Mouse (Mus musculus) cerebellum, adult 2 months (tissue): ENCODE measurements at regions not wholly inside any gene's neighbourhood (a gene's known extent, or its start where the extent isn't known, plus 50 kb on each side); places are given as distances from the start of the nearest gene placed in this dataset.

Source experiments
- DNase-seq, 2 experiments: peaks; one replicate each; pipeline ENCODE4 v3.0.0; 2021
- H3K27ac ChIP-seq: fragments of 200-500 bp; 2 replicates; pipeline ENCODE4 v1.5.1; 2012; ENCODE audit warnings: low read length, control low read depth, inconsistent platforms; ENCODE audit not compliant: insufficient read depth
- H3K27me3 ChIP-seq: fragments of 200-500 bp; 2 replicates; pipeline ENCODE4 v1.6.1; 2012; ENCODE audit warnings: inconsistent platforms, mild to moderate bottlenecking, low read length, moderate library complexity; ENCODE audit not compliant: control insufficient read depth, insufficient read depth
- H3K4me1 ChIP-seq: fragments of 200-500 bp; 2 replicates; pipeline ENCODE4 v1.6.1; 2011; ENCODE audit warnings: low read length; ENCODE audit not compliant: control insufficient read depth, insufficient read depth
- H3K4me3 ChIP-seq: fragments of 200-500 bp; replicated peaks from 2 replicates; pipeline ENCODE3; 2011; ENCODE audit warnings: mild to moderate bottlenecking, low read depth, low read length, control low read depth; ENCODE audit not compliant: insufficient read depth
- CTCF ChIP-seq: fragments of 200-500 bp; IDR thresholded peaks from 2 replicates; pipeline ENCODE4 v1.5.1; 2011; ENCODE audit warnings: low read depth, mild to moderate bottlenecking, control low read depth, low read length, moderate library complexity, borderline replicate concordance; ENCODE audit not compliant: insufficient read depth
- POLR2A ChIP-seq: fragments of 200-500 bp; IDR thresholded peaks from 2 replicates; pipeline ENCODE4 v1.6.1; 2011; ENCODE audit warnings: low read length, control low read depth, borderline replicate concordance; ENCODE audit not compliant: insufficient read depth
- WGBS: fragments of 180-500 bp; shearing (Covaris S2); methylation state at CpG from one replicate; pipeline ENCODE4 v1.1.7; 2018; 5-methylcytosine and 5-hydroxymethylcytosine counted together

DNA sequence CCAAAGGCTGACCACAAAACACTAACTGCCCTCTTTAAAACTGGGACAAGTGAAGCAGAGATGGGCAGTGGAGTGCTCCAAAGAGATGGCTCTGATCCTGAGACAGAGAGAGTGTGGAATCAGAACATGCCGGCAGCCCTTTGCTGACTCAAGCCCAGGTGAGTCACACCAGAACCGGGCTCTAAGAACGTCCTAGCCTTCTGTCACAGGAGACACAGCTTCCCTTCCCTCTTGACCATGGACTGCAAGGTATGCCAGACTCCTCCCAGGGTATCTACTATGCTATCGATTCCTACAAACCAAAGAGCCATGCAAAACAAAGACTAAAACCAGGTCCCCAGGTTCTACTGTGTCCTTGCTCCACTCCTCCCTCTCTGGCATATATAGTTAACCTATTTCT lies 98.0 kb downstream of the Dhx15 start:
- 74% methylated on average over 4 of the region's 4 CpGs for WGBS
- Histone ChIP-seq H3K4me3 (no peak overlapping the region), H3K4me1 (no peaks in the 10 kb centered on the region), H3K27me3 (no peaks in the 10 kb centered on the region), H3K27ac (no peak overlapping the region)
- DNase-seq = peak in 1 of 2 experiments; percentile 29
- TF ChIP-seq POLR2A (no peak), CTCF (no peak)

DNA sequence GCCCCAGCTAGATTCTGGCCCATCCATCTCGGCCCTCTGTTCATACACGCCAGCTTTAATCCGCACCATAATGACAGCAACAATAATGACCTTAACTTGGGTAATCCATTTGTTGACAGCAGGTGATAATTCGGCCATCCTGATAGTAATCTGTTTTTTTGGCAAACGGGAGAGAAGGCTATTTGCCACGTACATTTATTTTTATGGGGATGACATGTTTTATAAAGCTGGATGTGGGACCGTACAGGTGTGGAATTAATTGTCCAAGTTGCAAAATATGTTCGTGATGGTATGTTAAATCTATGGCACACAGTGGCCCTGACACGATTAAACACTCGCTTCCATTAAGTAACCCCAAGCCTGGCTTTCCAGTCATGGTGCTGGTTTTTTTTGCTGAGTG lies 102.2 kb downstream of the Dhx15 start:
- DNase-seq = no peak
- no peak for TF ChIP-seq POLR2A
- no peak for TF ChIP-seq CTCF
- Histone ChIP-seq H3K27ac (no peak overlapping the region), H3K27me3 (no peaks in the 10 kb centered on the region), H3K4me3 (no peak overlapping the region), H3K4me1 (no peaks in the 10 kb centered on the region)
- 56% methylated on average over 10 of the region's 10 CpGs for WGBS

- no peaks in the 10 kb centered on the region for H3K4me1 ChIP-seq
- WGBS = 59% methylated on average over 7 of the region's 7 CpGs
- no peak overlapping the region for H3K27ac ChIP-seq
- DNase-seq = no peak
- no peak overlapping the region for H3K4me3 ChIP-seq
- TF ChIP-seq CTCF (no peak), POLR2A (no peak)
- H3K27me3 ChIP-seq = no peaks in the 10 kb centered on the region
Measured at GRCm38 (mm10) chr5:52086766-52087429, 103.4 kb downstream of the Dhx15 start.

- TF ChIP-seq POLR2A (no peak), CTCF (no peak)
- DNase-seq = peak; percentile 67 to 78
Measured at GRCm38 (mm10) chr5:52080268-52080667, 110.0 kb downstream of the Dhx15 start.

DNA sequence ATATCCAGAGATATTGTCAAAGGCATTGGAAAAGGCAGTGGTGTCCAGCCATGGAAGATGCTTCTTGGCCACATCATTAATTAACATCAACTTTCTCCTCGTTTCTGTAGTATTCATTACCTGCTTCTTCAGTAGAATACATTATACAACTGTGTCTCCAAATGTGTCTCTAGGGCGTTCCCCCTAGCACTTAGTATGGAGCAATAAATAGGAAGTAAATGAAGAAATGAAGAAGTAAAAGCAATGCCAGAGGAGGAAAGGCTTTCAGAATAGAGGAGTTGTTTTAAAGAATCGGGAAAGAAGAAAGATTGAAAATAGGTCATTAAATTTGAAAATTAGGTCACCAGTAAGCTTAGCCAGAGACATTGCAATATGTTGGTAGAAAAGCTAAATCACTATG lies 112.6 kb downstream of the Dhx15 start:
- Histone ChIP-seq H3K27ac (no peak overlapping the region), H3K27me3 (no peaks in the 10 kb centered on the region), H3K4me3 (no peak overlapping the region), H3K4me1 (peaks cover 9% of the 10 kb centered on the region)
- TF ChIP-seq POLR2A (no peak), CTCF (no peak)
- DNase-seq = no peak
- 81% methylated on average over 3 of the region's 3 CpGs for WGBS

More at GRCm38 (mm10) chr5:52080268-52080667, 110.0 kb downstream of the Dhx15 start:
- 41% methylated on average over 4 of the region's 4 CpGs for WGBS
- peaks cover 9% of the 10 kb centered on the region for H3K4me1 ChIP-seq
- no peaks in the 10 kb centered on the region for H3K27me3 ChIP-seq
- H3K27ac ChIP-seq = no peak overlapping the region
- H3K4me3 ChIP-seq = no peak overlapping the region

- Histone ChIP-seq H3K27me3 (no peaks in the 10 kb centered on the region), H3K4me1 (no peaks in the 10 kb centered on the region), H3K27ac (no peak overlapping the region), H3K4me3 (no peak overlapping the region)
- 91% methylated on average over 2 of the region's 2 CpGs for WGBS
- TF ChIP-seq CTCF (no peak), POLR2A (no peak)
- DNase-seq = no peak
Measured at GRCm38 (mm10) chr5:52075096-52075495, 115.2 kb downstream of the Dhx15 start.

DNA sequence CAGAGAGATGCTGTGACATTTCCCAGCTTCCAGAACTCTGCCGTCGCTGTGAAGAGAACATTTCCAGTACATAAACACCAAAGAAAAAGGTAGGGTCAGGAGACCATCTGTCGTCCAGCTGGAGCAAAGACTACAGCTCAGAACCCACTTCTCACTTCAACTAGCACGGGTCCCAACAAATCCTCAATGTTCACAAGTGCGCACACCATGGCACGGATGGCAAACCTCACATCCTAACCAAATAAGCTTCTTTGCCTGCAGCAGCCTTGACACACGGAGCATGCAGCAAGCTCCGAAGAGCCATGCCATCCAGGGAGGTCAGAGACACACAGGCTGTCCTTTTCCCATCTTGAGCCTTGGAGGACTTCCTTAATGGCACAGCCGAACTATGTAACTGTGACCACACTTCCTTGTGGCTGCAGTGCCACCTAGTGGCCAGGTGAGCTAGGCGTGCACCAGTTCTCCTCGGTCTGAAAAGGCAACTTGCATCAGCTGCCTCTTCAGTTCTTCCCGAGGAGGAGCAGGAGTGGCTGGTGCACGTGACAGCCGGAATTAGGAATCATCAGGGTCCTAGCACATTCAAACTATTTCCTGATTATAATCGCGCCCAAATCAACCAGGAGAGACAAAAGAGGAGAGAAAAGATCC lies 125.4 kb downstream of the Dhx15 start:
- 31% methylated on average over 16 of the region's 16 CpGs for WGBS
- Histone ChIP-seq H3K27ac (no peak overlapping the region), H3K27me3 (no peaks in the 10 kb centered on the region), H3K4me3 (no peak overlapping the region), H3K4me1 (peaks cover 6% of the 10 kb centered on the region)
- peak; percentile 80 to 86 for DNase-seq
- no peak for TF ChIP-seq POLR2A
- peak; percentile 98 for TF ChIP-seq CTCF

- Histone ChIP-seq H3K27ac (no peak overlapping the region), H3K27me3 (no peaks in the 10 kb centered on the region), H3K4me1 (peaks cover 6% of the 10 kb centered on the region), H3K4me3 (no peak overlapping the region)
- DNase-seq = peak; percentile 35 to 46
- WGBS = 32% methylated on average over 4 of the region's 4 CpGs
- no peak for TF ChIP-seq POLR2A
- no peak for TF ChIP-seq CTCF
Measured at GRCm38 (mm10) chr5:52062214-52062613, 128.1 kb downstream of the Dhx15 start.
